Mouse (Mus musculus) thymus, adult 2 months (tissue): ENCODE data around the gene Armc9.

Source experiments
- CTCF ChIP-seq: fragments of 200-500 bp; IDR thresholded peaks from 2 replicates; pipeline ENCODE4 v1.5.1; 2012; ENCODE audit warnings: mild to moderate bottlenecking, control low read depth, low read length, moderate library complexity, borderline replicate concordance; ENCODE audit not compliant: control insufficient read depth, poor library complexity, insufficient read depth; ENCODE audit errors: extremely low read depth
- POLR2A ChIP-seq: fragments of 200-500 bp; IDR thresholded peaks from 2 replicates; pipeline ENCODE4 v1.6.1; 2012; ENCODE audit warnings: mild to moderate bottlenecking, low read length, control low read depth, moderate library complexity; ENCODE audit not compliant: control insufficient read depth, poor library complexity, insufficient read depth; ENCODE audit errors: extremely low read depth

GRCm38 (mm10) chr1:86307871-86308641 lies 153.5 kb downstream of the Armc9 start:
- TF ChIP-seq CTCF: no peak
- TF ChIP-seq POLR2A: no peak
